Mouse (Mus musculus): ENCODE results near the gene Gm44502.

The Gm44502 gene

GRCm38 (mm10) chr15:89399716-89400115 is 29.8 kb downstream of the Gm44502 start:
- DNase-seq, result no peak

- no peak for DNase-seq
These were observed 31.4 kb downstream of the Gm44502 start for GRCm38 (mm10) chr15:89398146-89398545.

GRCm38 (mm10) chr15:89396883-89397282 is 32.6 kb downstream of the Gm44502 start:
- no peak for DNase-seq

- peak; percentile 50 to 60 for DNase-seq
These were observed 39.4 kb downstream of the Gm44502 start for GRCm38 (mm10) chr15:89390081-89390480.

GRCm38 (mm10) chr15:89387127-89387526 is 42.4 kb downstream of the Gm44502 start:
- DNase-seq, result no peak

GRCm38 (mm10) chr15:89384617-89385016 is 44.9 kb downstream of the Gm44502 start, which contains the start of gene Klhdc7b:
Klhdc7b (plus strand) TSS chr15:89384917.
- DNase-seq, result no peak

- peak; percentile 60 to 69 for DNase-seq
These were observed 50.1 kb downstream of the Gm44502 start for GRCm38 (mm10) chr15:89379429-89379828.

GRCm38 (mm10) chr15:89378831-89379401 is 50.6 kb downstream of the Gm44502 start, which contains the start of gene Odf3b:
Odf3b (minus strand) TSS chr15:89379282.
- DNase-seq, result peak; percentile 84 to 88

GRCm38 (mm10) chr15:89377938-89378828 is 51.3 kb downstream of the Gm44502 start:
- peak in 1 of 2 experiments; percentile 50 for DNase-seq

- peak in 1 of 2 experiments; percentile 11 for DNase-seq
These were observed 52.1 kb downstream of the Gm44502 start for GRCm38 (mm10) chr15:89377362-89377761.

GRCm38 (mm10) chr15:89376957-89377356 is 52.5 kb downstream of the Gm44502 start, which contains the start of gene Tymp:
Tymp (minus strand) TSS chr15:89377039.
- peak in 1 of 2 experiments; percentile 8 for DNase-seq

GRCm38 (mm10) chr15:89376040-89376439 is 53.5 kb downstream of the Gm44502 start:
- DNase-seq, result peak in 1 of 2 experiments; percentile 14

- DNase-seq, result peak in 1 of 2 experiments; percentile 14
These were observed 54.5 kb downstream of the Gm44502 start for GRCm38 (mm10) chr15:89374801-89375534.

- DNase-seq, result peak in 1 of 2 experiments; percentile 5
These were observed 55.2 kb downstream of the Gm44502 start for GRCm38 (mm10) chr15:89374340-89374739.

- peak; percentile 96 to 98 for DNase-seq
These were observed 55.7 kb downstream of the Gm44502 start, which contains the start of gene Sco2 for GRCm38 (mm10) chr15:89373762-89374248. Sco2 (minus strand) TSS chr15:89373846.

GRCm38 (mm10) chr15:89373027-89373761 is 56.3 kb downstream of the Gm44502 start:
- peak; percentile 79 to 83 for DNase-seq

GRCm38 (mm10) chr15:89372536-89372935 is 57.0 kb downstream of the Gm44502 start:
- DNase-seq, result peak in 1 of 2 experiments; percentile 8

GRCm38 (mm10) chr15:89372068-89372467 is 57.4 kb downstream of the Gm44502 start:
- DNase-seq, result peak in 1 of 2 experiments; percentile 12

Measured in cerebellum, postnatal 36 days (tissue).